Mouse (Mus musculus) urinary bladder, postnatal 25 days (tissue): ENCODE measurements around the gene Hao1.

Experiments used
- DNase-seq: peaks from one replicate; pipeline ENCODE4 v3.0.0; 2022; ENCODE audit warnings: low spot score

The Hao1 gene

DNA sequence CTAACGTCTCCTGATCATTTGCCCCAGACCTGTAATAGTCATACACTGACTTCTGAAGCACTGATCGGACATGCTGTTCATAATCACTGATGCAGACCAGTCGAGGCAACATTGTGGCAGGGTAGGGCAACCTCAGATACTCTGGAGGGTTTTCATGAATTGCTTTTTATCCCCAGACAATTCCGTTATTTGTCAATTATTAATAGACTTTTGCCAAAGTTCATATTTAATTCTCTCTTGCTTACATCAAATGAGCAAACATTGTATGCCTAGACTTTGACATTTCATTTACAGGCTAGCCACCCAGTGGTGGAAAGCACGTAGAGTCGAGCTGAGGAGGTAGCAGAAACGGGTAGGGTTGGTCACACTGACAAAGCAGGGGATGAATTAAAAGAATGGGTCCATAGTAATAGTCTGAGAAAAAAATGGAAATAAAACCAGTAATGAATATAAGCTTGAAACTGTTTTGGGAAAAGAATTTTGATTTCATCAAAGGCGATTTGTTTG, at the start of gene Hao1:
Gene Hao1 (minus strand): TSS at position 148 of the 507 bp plus-strand sequence.
- DNase-seq: no peak

GRCm38 (mm10) chr2:134591081-134591694, 37.0 kb upstream of the Hao1 start:
- DNase-seq: no peak

DNA sequence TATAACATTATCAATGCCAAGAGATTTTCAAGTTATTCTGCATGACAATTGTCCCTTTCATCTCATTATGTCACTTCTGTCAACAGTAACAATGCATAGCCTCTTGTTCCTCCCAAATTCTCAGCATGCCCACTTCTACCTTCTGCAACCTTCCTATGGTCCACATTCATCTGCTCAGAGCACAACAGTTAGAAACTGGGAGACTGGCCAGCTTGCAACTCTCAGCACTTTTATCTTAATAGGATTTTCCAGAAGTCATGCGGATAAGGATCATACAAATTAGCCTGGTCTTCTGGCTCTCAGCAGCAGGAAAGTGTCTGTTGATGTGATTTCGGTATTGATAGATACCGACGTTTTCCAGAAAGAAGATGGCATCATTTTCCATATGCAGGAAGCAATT, 31.1 kb upstream of the Hao1 start:
- no peak for DNase-seq

DNA sequence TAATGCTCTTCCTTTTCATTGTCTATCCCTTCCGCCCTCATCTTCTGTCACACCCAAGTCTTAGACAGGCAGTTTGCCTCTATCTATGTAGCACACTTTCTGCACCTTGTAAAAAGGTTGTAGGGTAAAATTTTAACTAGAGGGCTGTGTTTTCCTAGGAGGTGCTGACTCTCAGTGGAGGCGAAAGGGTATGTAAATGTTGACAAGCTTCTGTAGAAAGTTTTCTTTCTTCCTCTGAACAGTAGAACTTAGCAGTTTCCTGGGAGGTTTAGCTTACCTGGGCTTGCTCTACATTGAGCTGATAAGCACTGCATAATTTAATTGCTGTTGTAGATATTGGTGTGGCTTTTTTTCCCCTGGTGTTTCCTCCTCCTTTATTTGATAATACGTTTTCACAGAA, 5.3 kb upstream of the Hao1 start:
- no peak for DNase-seq

- no peak for DNase-seq
Measured at GRCm38 (mm10) chr2:134552358-134552757, 1.8 kb downstream of the Hao1 start.

GRCm38 (mm10) chr2:134549770-134550169, 4.4 kb downstream of the Hao1 start:
- DNase-seq: peak; percentile 50

DNA sequence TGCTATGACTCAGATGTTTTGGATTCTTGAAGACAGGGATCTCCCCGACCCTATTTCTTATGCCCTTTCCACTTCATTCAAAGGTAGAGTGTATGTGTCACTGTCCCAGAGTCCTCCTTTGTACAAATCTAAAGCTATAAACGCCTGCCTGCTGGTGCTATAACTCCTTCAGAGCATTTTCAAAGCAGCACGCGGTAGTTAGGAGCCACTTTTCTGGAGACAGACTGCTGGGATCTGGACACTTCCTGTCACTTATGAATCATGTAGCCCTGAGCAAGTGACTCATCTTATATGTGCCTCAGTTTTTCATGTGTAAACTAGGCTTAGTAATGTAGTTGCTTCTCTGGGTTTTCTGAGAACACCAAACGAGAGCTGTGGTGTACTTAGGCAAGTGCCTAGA, 9.1 kb downstream of the Hao1 start:
- DNase-seq: no peak

DNA sequence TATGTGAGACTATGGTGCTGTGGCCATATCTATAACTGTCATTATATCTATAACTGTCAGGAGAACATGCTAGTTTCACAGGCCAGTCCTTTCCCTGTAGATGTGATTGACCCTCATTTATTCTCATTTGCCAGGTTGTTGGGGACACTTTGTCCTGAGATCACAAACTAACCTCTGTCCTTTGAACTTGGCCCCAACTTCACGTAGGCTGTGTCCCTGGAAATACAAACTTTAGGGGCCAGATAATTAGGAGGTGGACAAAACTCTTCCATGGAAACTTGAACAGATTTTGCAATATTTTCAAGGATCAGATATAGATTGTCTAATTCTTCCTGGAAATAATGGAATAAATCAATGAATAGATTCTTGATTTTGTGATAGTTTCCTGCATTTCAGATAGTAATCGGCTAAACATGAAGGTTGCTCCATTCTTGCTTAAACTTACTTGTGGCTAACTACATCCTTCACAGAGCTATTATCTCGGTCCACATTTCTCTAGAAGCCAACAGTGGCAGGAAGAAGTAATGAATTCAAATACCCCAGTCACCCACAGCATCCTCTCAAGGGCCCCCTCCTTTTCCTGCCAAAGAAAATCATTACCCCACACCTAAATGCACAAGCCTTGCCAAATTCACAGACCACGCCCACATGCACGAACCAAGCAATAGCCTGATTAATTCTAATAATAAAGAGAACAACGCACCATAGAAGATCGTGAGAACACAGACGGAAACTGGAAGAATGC, 9.7 kb downstream of the Hao1 start:
- no peak for DNase-seq

DNA sequence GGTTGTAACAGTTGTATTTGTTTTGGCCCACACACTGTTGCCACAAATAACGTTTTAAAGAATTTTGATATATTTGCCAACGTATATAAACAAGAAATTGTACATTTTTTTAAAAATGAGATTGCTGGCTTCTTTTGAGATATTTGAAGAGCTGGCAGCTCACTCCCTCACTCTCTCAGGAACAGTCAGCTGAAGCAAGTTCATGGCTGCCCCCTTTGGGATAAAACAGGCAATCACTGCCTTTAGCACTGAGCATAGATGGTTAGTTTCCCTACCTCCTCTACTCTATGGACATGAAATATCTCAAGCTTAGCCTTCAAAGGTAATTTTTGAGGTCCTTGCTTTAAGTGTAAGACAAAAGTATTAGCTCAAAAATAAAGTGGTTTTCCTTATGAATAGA, 10.7 kb downstream of the Hao1 start:
- DNase-seq: no peak

- no peak for DNase-seq
Measured at GRCm38 (mm10) chr2:134541019-134541418, 13.1 kb downstream of the Hao1 start.

DNA sequence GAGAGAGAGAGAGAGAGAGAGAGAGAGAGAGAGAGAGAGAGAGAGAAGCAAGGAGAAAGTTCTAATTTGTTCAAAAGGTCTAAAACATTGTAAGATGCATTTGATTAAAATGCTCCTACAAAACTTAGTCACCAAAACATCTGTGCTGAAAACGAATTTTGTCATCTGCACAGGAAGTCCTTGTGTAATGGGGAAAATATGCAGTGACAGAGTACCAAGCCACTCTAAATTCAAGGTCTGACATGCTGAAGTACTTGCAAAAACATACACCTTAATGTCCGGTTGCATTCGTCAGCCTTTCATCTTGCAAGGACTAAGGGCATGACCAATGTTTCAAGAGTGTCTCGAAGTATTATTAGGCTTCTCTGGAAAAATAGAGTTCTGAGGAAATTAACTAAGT, 15.7 kb downstream of the Hao1 start:
- no peak for DNase-seq

GRCm38 (mm10) chr2:134528122-134528810, 25.9 kb downstream of the Hao1 start:
- DNase-seq: no peak

DNA sequence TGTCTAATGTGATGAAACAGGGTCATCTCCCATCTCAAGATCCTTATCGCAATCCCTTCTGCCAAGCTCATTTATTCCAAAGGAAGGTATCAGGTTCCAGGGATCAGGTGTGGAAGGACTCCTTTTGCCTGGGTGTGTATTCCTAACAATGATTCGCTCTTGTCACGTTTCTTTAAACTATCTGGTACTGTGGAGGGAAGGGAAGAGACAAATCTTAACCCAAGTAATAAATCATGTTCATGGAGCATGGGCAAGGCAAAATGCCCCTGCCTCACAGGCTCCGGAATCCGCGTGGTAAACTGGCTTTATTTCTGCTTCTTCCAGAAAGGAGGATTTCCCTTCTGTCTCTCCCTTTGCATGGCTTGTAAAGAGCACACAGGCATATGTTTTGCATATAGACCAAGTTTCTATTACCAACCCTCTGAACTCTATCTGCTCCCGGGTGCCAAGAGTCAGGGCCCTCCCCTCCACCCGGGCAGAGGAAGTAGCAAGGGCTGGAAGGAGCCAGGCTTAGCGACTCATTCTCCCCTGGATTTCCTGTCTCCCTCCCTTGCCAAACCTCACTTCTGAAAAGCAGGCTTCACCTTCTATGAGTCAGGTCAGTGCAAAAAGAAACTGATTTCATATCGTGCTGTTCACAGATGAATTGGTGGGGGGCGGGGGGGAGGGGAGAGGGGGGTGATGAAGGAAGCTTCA, 26.6 kb downstream of the Hao1 start:
- no peak for DNase-seq

DNA sequence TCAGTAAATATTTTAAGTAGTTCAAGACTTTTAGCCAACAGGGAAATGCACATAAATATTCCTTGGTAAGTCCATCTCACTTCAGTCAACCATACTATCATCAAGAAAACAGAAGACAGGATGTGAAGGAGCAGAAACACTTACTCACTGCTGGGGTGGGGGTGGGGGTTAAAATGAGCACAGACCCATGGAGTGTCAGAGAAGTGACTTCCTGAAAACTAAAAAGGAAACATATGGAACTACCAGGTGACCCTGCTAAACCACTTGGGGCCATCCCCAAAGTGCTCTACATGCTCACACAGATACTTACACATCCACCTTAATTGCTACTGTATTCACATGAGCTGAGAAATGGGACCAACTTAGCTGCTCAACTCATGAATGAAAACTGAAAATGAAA, 36.1 kb downstream of the Hao1 start:
- DNase-seq: no peak

DNA sequence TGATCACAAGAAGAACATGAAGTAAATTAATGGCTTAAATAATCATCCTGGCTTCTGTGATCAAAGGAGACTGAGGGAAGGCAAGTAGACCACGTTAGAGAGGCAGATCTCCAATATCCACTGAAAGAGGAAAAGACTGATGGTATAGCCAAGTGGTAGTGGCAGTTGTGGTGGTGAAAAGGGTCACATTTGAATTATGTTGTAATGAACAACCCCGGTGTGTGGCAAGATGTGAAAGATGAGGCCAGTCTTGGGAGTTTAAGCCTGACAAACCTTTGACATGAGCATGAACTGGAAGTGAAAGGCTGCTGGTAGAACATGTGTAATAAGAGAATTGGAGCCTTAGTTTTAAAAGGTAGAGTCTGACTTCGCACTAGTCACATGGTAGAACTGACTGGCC, 54.4 kb downstream of the Hao1 start:
- DNase-seq: no peak

- no peak for DNase-seq
Measured at GRCm38 (mm10) chr2:134498450-134498849, 55.7 kb downstream of the Hao1 start.

- DNase-seq: no peak
Measured at GRCm38 (mm10) chr2:134488671-134489070, 65.5 kb downstream of the Hao1 start.

DNA sequence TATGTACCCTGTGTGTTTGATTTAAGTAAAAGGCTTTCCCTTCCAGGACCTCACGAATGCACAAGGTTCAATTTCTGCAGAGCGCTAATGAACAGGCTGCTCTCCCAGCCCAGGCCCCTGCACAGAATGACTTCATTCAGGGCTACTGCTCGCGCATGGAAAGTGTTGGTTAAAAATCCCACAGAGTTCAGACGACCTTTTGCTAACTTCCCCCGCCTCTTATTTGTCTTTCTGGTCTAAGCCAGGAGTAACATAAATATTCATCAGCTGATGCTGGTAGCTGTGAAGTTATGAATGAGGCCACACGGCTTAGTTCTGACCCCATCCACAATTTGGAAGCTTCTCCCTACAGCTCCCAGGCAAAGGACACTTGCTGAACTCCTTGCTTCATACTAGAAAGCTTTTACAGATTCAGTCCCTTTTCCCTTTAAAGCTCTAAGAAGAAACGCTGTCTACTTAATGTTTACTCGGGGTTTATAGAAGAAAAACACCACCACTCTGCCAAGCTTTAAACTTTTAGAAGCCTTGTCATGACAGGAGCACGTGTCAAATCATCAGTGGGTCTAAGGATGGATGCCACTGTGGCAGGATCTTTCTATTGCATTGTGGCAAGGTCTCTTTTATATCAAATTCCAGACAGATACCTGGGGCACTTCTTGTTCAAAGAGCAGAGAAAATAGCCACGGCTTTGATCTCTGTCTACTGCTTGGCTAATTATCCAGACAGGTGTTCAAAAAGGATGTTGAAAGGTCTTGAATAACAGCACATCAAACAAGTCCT, 67.9 kb downstream of the Hao1 start:
- DNase-seq: no peak

DNA sequence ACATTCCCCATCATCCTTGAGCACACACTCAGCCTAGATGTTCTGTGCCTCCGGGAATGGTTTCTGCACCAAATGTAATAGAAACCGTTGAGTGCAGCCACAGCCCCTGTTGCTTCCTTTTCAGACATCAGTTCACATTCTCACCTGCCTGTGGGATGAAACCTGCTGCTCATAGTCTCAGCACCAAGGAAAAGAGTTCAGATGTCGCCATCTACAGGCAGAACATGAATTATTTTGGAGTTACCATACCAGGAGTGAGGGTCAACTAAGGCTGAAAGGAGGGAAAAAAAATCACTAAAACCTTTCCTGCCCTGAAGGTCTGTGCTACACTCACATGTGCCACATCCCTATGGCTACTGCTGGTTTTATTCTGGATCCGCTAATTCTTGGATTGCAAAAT, 71.5 kb downstream of the Hao1 start:
- no peak for DNase-seq

DNA sequence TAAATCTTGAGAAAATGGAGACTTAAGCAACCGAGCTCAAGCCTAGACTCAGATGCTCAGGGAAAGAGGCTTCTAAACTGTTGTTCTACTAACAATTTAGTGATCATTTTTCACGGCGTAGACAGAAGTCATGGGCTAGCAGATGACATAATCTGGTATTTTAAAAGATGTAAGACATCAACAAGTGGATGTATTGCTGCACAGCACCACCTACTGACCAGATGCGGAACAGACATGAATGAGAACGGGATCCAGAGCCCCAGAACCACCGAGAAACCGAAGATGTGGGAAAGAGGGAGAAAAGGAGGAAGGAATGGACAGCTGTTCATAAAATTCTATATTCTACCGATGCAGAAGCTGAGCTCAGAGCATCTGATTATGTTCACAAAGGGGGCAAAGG, 72.4 kb downstream of the Hao1 start:
- peak; percentile 58 for DNase-seq

DNA sequence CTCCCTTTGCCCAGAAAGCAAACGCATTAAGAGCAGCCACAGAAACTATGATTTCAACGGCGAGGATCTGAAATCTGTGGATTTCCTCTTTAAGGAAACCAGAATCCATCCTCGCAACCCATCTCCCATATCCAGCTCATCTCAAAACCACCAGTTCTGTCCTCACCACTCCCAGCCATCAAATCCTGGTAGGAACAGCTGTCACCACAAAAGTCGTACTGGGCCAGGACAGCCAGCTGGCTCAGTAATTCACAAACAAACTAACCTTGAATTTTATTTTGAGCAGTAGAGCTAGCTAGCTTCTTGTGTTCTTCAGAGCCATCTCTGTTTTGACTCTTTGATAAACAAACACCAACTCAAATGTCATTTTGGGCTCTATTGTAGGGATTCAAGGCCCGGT, 73.0 kb downstream of the Hao1 start:
- DNase-seq: no peak

DNA sequence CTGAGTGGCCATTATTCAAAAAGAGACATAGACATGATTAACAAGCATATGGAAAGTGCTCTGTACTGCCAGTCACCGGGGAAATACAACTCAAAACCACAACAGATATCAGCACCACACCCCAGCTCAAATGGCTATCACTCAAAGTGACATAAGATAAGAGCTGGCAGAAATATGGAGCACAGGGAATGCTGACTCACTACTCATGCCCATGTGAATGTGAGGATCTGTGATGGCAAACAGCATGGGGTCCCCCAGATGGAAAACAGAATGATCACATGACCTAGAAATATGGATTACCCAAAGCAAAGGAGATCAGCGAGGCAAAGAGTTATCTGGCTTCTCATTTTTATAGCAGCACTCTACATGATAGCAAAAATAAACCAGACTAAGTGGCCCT, 89.0 kb downstream of the Hao1 start:
- no peak for DNase-seq
